Mouse (Mus musculus) forebrain, embryonic 14.5 days (tissue): ENCODE results near the gene Lrrc61. TPM values are rescaled to one million over a fixed set of nuclear protein-coding genes. Genes with fewer than 3 reads are reported as not detected.

Experiments used
- ATAC-seq: fragments of 200-750 bp; cut with Nextera tagmentation; 2 replicates; pipeline ENCODE4 v1.8.0; 2017; ENCODE audit warnings: mild to moderate bottlenecking, moderate library complexity
- DNase-seq: peaks from one replicate; pipeline ENCODE4 v3.0.0-alpha.2; 2015; ENCODE audit warnings: low spot score
- H3K27ac ChIP-seq: fragments of 300-500 bp; sonication (generic); 2 replicates; pipeline ENCODE4 v1.5.1; 2014; ENCODE audit warnings: low read depth, mild to moderate bottlenecking, control low read depth, low read length, moderate library complexity
- H3K27me3 ChIP-seq: fragments of 300-500 bp; sonication (generic); replicated peaks from 2 replicates; pipeline ENCODE4 v1.6.1; 2014; ENCODE audit warnings: low read length, control low read depth, mixed read lengths; ENCODE audit not compliant: control insufficient read depth, insufficient read depth
- H3K36me3 ChIP-seq: fragments of 300-500 bp; sonication (generic); 2 replicates; pipeline ENCODE4 v1.6.1; 2014; ENCODE audit warnings: low read length, control low read depth; ENCODE audit not compliant: control insufficient read depth, insufficient read depth
- H3K4me1 ChIP-seq: fragments of 300-500 bp; sonication (generic); 2 replicates; pipeline ENCODE4 v1.6.1; 2014; ENCODE audit warnings: antibody characterized with exemption, low read length, control low read depth; ENCODE audit not compliant: control insufficient read depth, insufficient read depth
- H3K4me2 ChIP-seq: fragments of 300-500 bp; sonication (generic); 2 replicates; pipeline ENCODE4 v1.6.1; 2014; ENCODE audit warnings: mild to moderate bottlenecking, control low read depth, low read length
- H3K4me3 ChIP-seq: fragments of 300-500 bp; sonication (generic); 2 replicates; pipeline ENCODE4 v1.5.1; 2014; ENCODE audit warnings: low read depth, low read length, control low read depth
- H3K9ac ChIP-seq: fragments of 300-500 bp; sonication (generic); 2 replicates; pipeline ENCODE4 v1.6.1; 2014; ENCODE audit warnings: mild to moderate bottlenecking, low read length, control low read depth, moderate library complexity
- H3K9me3 ChIP-seq: fragments of 300-500 bp; sonication (generic); replicated peaks from 2 replicates; pipeline ENCODE4 v1.6.1; 2016; ENCODE audit warnings: low read length, control low read depth, mixed read lengths; ENCODE audit not compliant: control insufficient read depth
- WGBS: fragments of 180-500 bp; shearing (Covaris S2); extraction: QIAGEN DNeasy Blood & Tissue Kit; methylation state at CpG from one replicate; pipeline ENCODE4 v1.1.7; 2014; 5-methylcytosine and 5-hydroxymethylcytosine counted together
- polyA plus RNA-seq: library from polyadenylated mRNA; unstranded; fragments of >200 nt; fragmentation: Nextera tagmentation; extraction: Ambion mirVana; gene quantifications from 2 replicates; pipeline ENCODE4 v1.2.1, GENCODE M21; 2014

Gene Lrrc61
- polyA plus RNA-seq, 1 experiment from 2014 or later, result 10.7 TPM

- Histone ChIP-seq H3K9ac (no peak overlapping the region), H3K27ac (no peak overlapping the region), H3K4me3 (no peak overlapping the region), H3K36me3 (peaks cover 30% of the 10 kb centered on the region), H3K9me3 (no peaks in the 10 kb centered on the region), H3K4me2 (no peak overlapping the region), H3K4me1 (peaks cover 11% of the 10 kb centered on the region), H3K27me3 (no peaks in the 10 kb centered on the region)
- 91% methylated on average over 3 of the region's 3 CpGs for WGBS
- DNase-seq (no peak), ATAC-seq (no peak)
Measured at GRCm38 (mm10) chr6:48542631-48543030, 12.0 kb upstream of the Lrrc61 start.

- Histone ChIP-seq H3K4me3 (no peak overlapping the region), H3K36me3 (peaks cover 26% of the 10 kb centered on the region), H3K4me1 (no peaks in the 10 kb centered on the region), H3K27ac (no peak overlapping the region), H3K27me3 (no peaks in the 10 kb centered on the region), H3K9ac (no peak overlapping the region), H3K4me2 (no peak overlapping the region), H3K9me3 (no peaks in the 10 kb centered on the region)
- no peak for ATAC-seq
- 76% methylated on average over 5 of the region's 5 CpGs for WGBS
- DNase-seq, result no peak
Measured at GRCm38 (mm10) chr6:48545251-48545650, 9.3 kb upstream of the Lrrc61 start.

- WGBS, result 64% methylated on average over 1 of the region's 1 CpGs
Measured at GRCm38 (mm10) chr6:48546271-48546670, 8.3 kb upstream of the Lrrc61 start.

GRCm38 (mm10) chr6:48546858-48547257 lies 7.7 kb upstream of the Lrrc61 start:
- H3K4me1 ChIP-seq, result no peaks in the 10 kb centered on the region
- peaks cover 10% of the 10 kb centered on the region; the same call in 1 of the 2 replicates for H3K36me3 ChIP-seq
- no peaks in the 10 kb centered on the region for H3K9me3 ChIP-seq
- DNase-seq (no peak), ATAC-seq (no peak)
- no peak overlapping the region for H3K9ac ChIP-seq
- H3K27me3 ChIP-seq, result no peaks in the 10 kb centered on the region; the same call in 1 of the 2 replicates
- no peak overlapping the region for H3K27ac ChIP-seq
- H3K4me2 ChIP-seq, result no peak overlapping the region
- no peak overlapping the region for H3K4me3 ChIP-seq
- WGBS, result 78% methylated on average over 4 of the region's 4 CpGs

More at GRCm38 (mm10) chr6:48546271-48546670, 8.3 kb upstream of the Lrrc61 start:
- H3K9me3 ChIP-seq, result no peaks in the 10 kb centered on the region
- no peak overlapping the region for H3K9ac ChIP-seq
- H3K27me3 ChIP-seq, result no peaks in the 10 kb centered on the region; the same call in 1 of the 2 replicates
- no peak overlapping the region for H3K27ac ChIP-seq
- no peak for ATAC-seq
- H3K4me2 ChIP-seq, result no peak overlapping the region
- H3K4me1 ChIP-seq, result no peaks in the 10 kb centered on the region
- DNase-seq, result peak; percentile 39
- H3K4me3 ChIP-seq, result no peak overlapping the region
- H3K36me3 ChIP-seq, result peaks cover 16% of the 10 kb centered on the region

- no peaks in the 10 kb centered on the region for H3K36me3 ChIP-seq
- H3K27me3 ChIP-seq, result no peaks in the 10 kb centered on the region; the same call in 1 of the 2 replicates
- H3K4me2 ChIP-seq, result no peak overlapping the region
- no peak for ATAC-seq
- H3K4me3 ChIP-seq, result no peak overlapping the region
- no peak for DNase-seq
- WGBS, result 86% methylated on average over 6 of the region's 6 CpGs
- no peaks in the 10 kb centered on the region for H3K9me3 ChIP-seq
- no peaks in the 10 kb centered on the region for H3K4me1 ChIP-seq
- no peak overlapping the region for H3K9ac ChIP-seq
- H3K27ac ChIP-seq, result no peak overlapping the region
Measured at GRCm38 (mm10) chr6:48548314-48548713, 6.3 kb upstream of the Lrrc61 start.

GRCm38 (mm10) chr6:48552918-48553317 lies 1.7 kb upstream of the Lrrc61 start:
- H3K9me3 ChIP-seq, result no peaks in the 10 kb centered on the region
- WGBS, result 76% methylated on average over 4 of the region's 4 CpGs
- H3K36me3 ChIP-seq, result peaks cover under 1% of the 10 kb centered on the region; the same call in 1 of the 2 replicates
- no peak overlapping the region for H3K9ac ChIP-seq
- peaks cover 8% of the 10 kb centered on the region for H3K4me1 ChIP-seq
- no peak for ATAC-seq
- H3K27me3 ChIP-seq, result no peaks in the 10 kb centered on the region; the same call in 1 of the 2 replicates
- H3K27ac ChIP-seq, result no peak overlapping the region
- no peak for DNase-seq
- H3K4me2 ChIP-seq, result no peak overlapping the region
- H3K4me3 ChIP-seq, result no peak overlapping the region

GRCm38 (mm10) chr6:48553819-48554218 lies 777 bp upstream of the Lrrc61 start:
- 78% methylated on average over 4 of the region's 4 CpGs for WGBS
- peak overlapping the region; percentile 97 for H3K27ac ChIP-seq
- no peaks in the 10 kb centered on the region; the same call in 1 of the 2 replicates for H3K27me3 ChIP-seq
- H3K4me3 ChIP-seq, result peak overlapping the region; percentile 39
- peak overlapping the region; percentile 75 for H3K4me2 ChIP-seq
- no peak for DNase-seq
- H3K9me3 ChIP-seq, result no peaks in the 10 kb centered on the region
- peaks cover 8% of the 10 kb centered on the region for H3K4me1 ChIP-seq
- H3K36me3 ChIP-seq, result peaks cover 5% of the 10 kb centered on the region; the same call in 1 of the 2 replicates
- ATAC-seq, result no peak; the same call in 1 of the 2 replicates
- H3K9ac ChIP-seq, result peak overlapping the region; percentile 77

- DNase-seq, result peak; percentile 95
- Histone ChIP-seq H3K27ac (peak overlapping the region; percentile 97), H3K9me3 (no peaks in the 10 kb centered on the region), H3K4me2 (peak overlapping the region; percentile 75), H3K4me1 (peaks cover 8% of the 10 kb centered on the region), H3K27me3 (no peaks in the 10 kb centered on the region; the same call in 1 of the 2 replicates), H3K36me3 (peaks cover 9% of the 10 kb centered on the region; the same call in 1 of the 2 replicates), H3K9ac (peak overlapping the region; percentile 77), H3K4me3 (peak overlapping the region; percentile 39)
- WGBS, result 25% methylated on average over 14 of the region's 14 CpGs
- ATAC-seq, result peak; percentile 87
Measured at GRCm38 (mm10) chr6:48555104-48555890, 701 bp downstream of the Lrrc61 start.

- H3K36me3 ChIP-seq, result peaks cover 12% of the 10 kb centered on the region; the same call in 1 of the 2 replicates
- WGBS, result 89% methylated on average over 3 of the region's 3 CpGs
- H3K4me2 ChIP-seq, result peak overlapping the region; percentile 75
- H3K27ac ChIP-seq, result no peak overlapping the region
- DNase-seq, result no peak
- peaks cover 8% of the 10 kb centered on the region for H3K4me1 ChIP-seq
- H3K9me3 ChIP-seq, result no peaks in the 10 kb centered on the region
- H3K4me3 ChIP-seq, result no peak overlapping the region
- no peak for ATAC-seq
- H3K27me3 ChIP-seq, result no peaks in the 10 kb centered on the region; the same call in 1 of the 2 replicates
- no peak overlapping the region for H3K9ac ChIP-seq
Measured at GRCm38 (mm10) chr6:48555956-48556355, 1.4 kb downstream of the Lrrc61 start.
